Comparison of ENCODE assay signal across 28 mouse cellular contexts in the genomic region with DNA sequence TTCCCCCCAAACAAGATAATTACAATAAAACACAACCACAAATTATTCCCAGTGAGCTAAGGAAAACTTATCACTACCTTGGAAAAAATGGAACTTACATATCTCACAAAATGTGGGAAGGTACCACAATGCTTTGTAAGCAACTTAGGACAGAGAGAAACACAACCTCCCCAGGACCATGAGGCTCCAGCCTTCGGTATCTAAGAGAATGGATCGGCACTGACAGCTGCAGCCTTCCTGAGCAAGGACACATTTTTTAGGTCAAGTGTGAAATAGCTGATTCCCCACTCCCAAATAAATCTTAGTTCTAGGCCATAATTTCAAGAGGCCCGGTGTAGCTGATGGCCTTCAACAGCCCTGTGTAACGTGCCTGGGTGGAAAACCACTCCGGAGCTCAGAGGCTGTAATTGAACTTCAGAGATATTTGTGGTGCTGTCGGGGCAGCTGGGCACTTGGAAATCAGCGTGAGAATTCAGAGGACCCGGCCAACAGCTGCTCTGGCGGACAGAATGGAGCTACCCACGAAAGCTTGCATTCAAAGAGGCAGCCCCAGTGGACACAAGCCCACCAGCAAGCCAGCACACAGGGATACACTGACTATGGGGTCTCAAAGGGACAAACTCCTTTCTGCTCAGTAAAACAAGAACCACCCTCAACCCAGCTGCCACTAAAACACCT.
DNase-seq lines count a peak whose midpoint lies in the region; ATAC-seq and TF ChIP-seq lines count a peak whose summit lies in the region.
"Had no signal": no experiment of that assay in that cellular context is flagged by ENCODE, and none has a peak within 500 bp of the region (broad histone marks: within the 10 kb centered on the region; RNA-seq: fewer than 3 reads in every experiment).

No protein-coding gene starts in this region.

- H3K36me3 ChIP-seq in embryonic facial prominence, embryonic 14.5 days (ENCODE audit: control insufficient read depth, insufficient read depth, low read length) = no peaks in the 10 kb centered on the region
- no peaks in the 10 kb centered on the region for H3K36me3 ChIP-seq in embryonic facial prominence, embryonic 10.5 days (replicated peaks)
- H3K36me3 ChIP-seq in limb, embryonic 14.5 days (ENCODE audit: control insufficient read depth, insufficient read depth, low read length) = no peaks in the 10 kb centered on the region
- no peaks in the 10 kb centered on the region for H3K36me3 ChIP-seq in myocyte (ENCODE audit: control insufficient read depth, insufficient read depth)
- H3K36me3 ChIP-seq: embryonic facial prominence, embryonic 15.5 days; G1E; heart, embryonic 12.5 days; heart, embryonic 15.5 days; hindbrain, embryonic 10.5 days; hindbrain, embryonic 13.5 days had no signal

- 76% methylated on average over 10 of the region's 10 CpGs for WGBS in embryonic facial prominence, embryonic 14.5 days
- 87% methylated on average over 10 of the region's 10 CpGs for WGBS in embryonic facial prominence, embryonic 10.5 days
- 65% methylated on average over 10 of the region's 10 CpGs for WGBS in limb, embryonic 14.5 days

- H3K9me3 ChIP-seq in embryonic facial prominence, embryonic 14.5 days (ENCODE audit: control insufficient read depth, low read length) = no peaks in the 10 kb centered on the region
- no peaks in the 10 kb centered on the region for H3K9me3 ChIP-seq in embryonic facial prominence, embryonic 10.5 days
- H3K9me3 ChIP-seq in limb, embryonic 14.5 days (ENCODE audit: control insufficient read depth, low read length) = no peaks in the 10 kb centered on the region
- H3K9me3 ChIP-seq: embryonic facial prominence, embryonic 15.5 days; heart, embryonic 12.5 days; heart, embryonic 15.5 days; hindbrain, embryonic 10.5 days; hindbrain, embryonic 13.5 days had no signal

- H3ac ChIP-seq in myocyte (ENCODE audit: control insufficient read depth, insufficient read length) = no peak overlapping the region

- no peak overlapping the region for H3K27ac ChIP-seq in embryonic facial prominence, embryonic 14.5 days (replicated peaks; ENCODE audit: low read depth, low read length)
- H3K27ac ChIP-seq in embryonic facial prominence, embryonic 10.5 days (replicated peaks) = no peak overlapping the region
- no peak overlapping the region for H3K27ac ChIP-seq in limb, embryonic 14.5 days (replicated peaks; ENCODE audit: low read depth, low read length)
- H3K27ac ChIP-seq: embryonic facial prominence, embryonic 15.5 days; heart, embryonic 15.5 days; hindbrain, embryonic 10.5 days; hindbrain, embryonic 13.5 days had no signal

- H3K4me2 ChIP-seq in embryonic facial prominence, embryonic 14.5 days (ENCODE audit: low read depth, low read length) = no peak overlapping the region
- no peak overlapping the region for H3K4me2 ChIP-seq in limb, embryonic 14.5 days (replicated peaks; ENCODE audit: low read depth, low read length, severe bottlenecking)
- H3K4me2 ChIP-seq in myocyte (ENCODE audit: low read depth) = peak overlapping the region; percentile 24
- H3K4me2 ChIP-seq: embryonic facial prominence, embryonic 15.5 days; heart, embryonic 12.5 days; heart, embryonic 15.5 days; hindbrain, embryonic 13.5 days had no signal

- DNase-seq in embryonic facial prominence, embryonic 14.5 days (ENCODE audit: low spot score) = peak; percentile 53
- DNase-seq in embryonic facial prominence, embryonic 10.5 days (ENCODE audit: low spot score) = no peak
- DNase-seq in left cerebral cortex, postnatal 4 days = peak; percentile 11
- no peak for DNase-seq in left cerebral cortex, postnatal 36 days (ENCODE audit: low spot score in 2 of 2)
- DNase-seq in limb, embryonic 14.5 days (ENCODE audit: low spot score) = peak; percentile 23
- DNase-seq in layer of hippocampus, postnatal 14 days (ENCODE audit: low spot score in 2 of 2) = no peak
- DNase-seq: adrenal gland, postnatal 10 days; adrenal gland, postnatal 36 days; B cell, adult 2 months; cerebellum, adult 2 months; cerebellum, adult 9-11 months; cerebellum, postnatal 36 days; embryo, embryonic 11 days; forebrain, postnatal 0 days; heart, adult 18-20 months; heart, postnatal 10 days; heart, postnatal 36 days had no signal

- H3K4me3 ChIP-seq in embryonic facial prominence, embryonic 14.5 days (ENCODE audit: low read depth, low read length) = no peak overlapping the region
- H3K4me3 ChIP-seq in embryonic facial prominence, embryonic 10.5 days = no peak overlapping the region
- no peak overlapping the region for H3K4me3 ChIP-seq in limb, embryonic 14.5 days (replicated peaks; ENCODE audit: low read length)
- no peak overlapping the region for H3K4me3 ChIP-seq in myocyte
- H3K4me3 ChIP-seq: embryonic facial prominence, embryonic 15.5 days; heart, embryonic 12.5 days; heart, embryonic 15.5 days; hindbrain, embryonic 10.5 days; hindbrain, embryonic 13.5 days had no signal

- no peaks in the 10 kb centered on the region for H3K79me2 ChIP-seq in myocyte (ENCODE audit: control insufficient read depth, insufficient read depth)

- intact Hi-C loops in left cerebral cortex, postnatal 4 days (cut with DNase I) = no loop called here
- intact Hi-C loops in left cerebral cortex, postnatal 36 days (cut with DNase I) = no loop called here

- no peak for ATAC-seq in embryonic facial prominence, embryonic 14.5 days (ENCODE audit: low read depth)
- ATAC-seq in limb, embryonic 14.5 days (ENCODE audit: low FRiP score, low read depth) = peak; percentile 65; the same call in 1 of the 2 replicates
- ATAC-seq: forebrain, embryonic 14.5 days; forebrain, postnatal 0 days; hindbrain, embryonic 16.5 days; Patski had no signal

- TF ChIP-seq POLR2A in limb, embryonic 14.5 days (IDR thresholded peaks at IDR 0.05; ENCODE audit: borderline replicate concordance, extremely low read depth, insufficient read depth, insufficient read length) = no peak
- no peak for TF ChIP-seq POLR2A in myocyte (IDR thresholded peaks at IDR 0.05; ENCODE audit: insufficient read length, low read depth)

- H3K9ac ChIP-seq in embryonic facial prominence, embryonic 14.5 days (ENCODE audit: low read depth, low read length) = no peak overlapping the region
- H3K9ac ChIP-seq in limb, embryonic 14.5 days (ENCODE audit: low read depth, low read length, severe bottlenecking) = no peak overlapping the region
- H3K9ac ChIP-seq: embryonic facial prominence, embryonic 15.5 days; forebrain, postnatal 0 days; heart, embryonic 12.5 days; heart, embryonic 15.5 days; hindbrain, embryonic 13.5 days had no signal

- no peaks in the 10 kb centered on the region for H3K4me1 ChIP-seq in embryonic facial prominence, embryonic 14.5 days (ENCODE audit: control insufficient read depth, insufficient read depth, low read length)
- no peaks in the 10 kb centered on the region for H3K4me1 ChIP-seq in embryonic facial prominence, embryonic 10.5 days
- no peaks in the 10 kb centered on the region for H3K4me1 ChIP-seq in limb, embryonic 14.5 days (ENCODE audit: control insufficient read depth, insufficient read depth, low read length)
- H3K4me1 ChIP-seq: embryonic facial prominence, embryonic 15.5 days; heart, embryonic 12.5 days; heart, embryonic 15.5 days; hindbrain, embryonic 10.5 days; hindbrain, embryonic 13.5 days had no signal

- H3K27me3 ChIP-seq in embryonic facial prominence, embryonic 14.5 days (replicated peaks; ENCODE audit: control insufficient read depth, insufficient read depth, low read length) = no peaks in the 10 kb centered on the region
- H3K27me3 ChIP-seq in embryonic facial prominence, embryonic 10.5 days (replicated peaks; ENCODE audit: low read depth, poor library complexity, severe bottlenecking) = no peaks in the 10 kb centered on the region
- no peaks in the 10 kb centered on the region for H3K27me3 ChIP-seq in limb, embryonic 14.5 days (ENCODE audit: control insufficient read depth, insufficient read depth, low read length)
- no peaks in the 10 kb centered on the region for H3K27me3 ChIP-seq in myocyte (ENCODE audit: control insufficient read depth, insufficient read depth, insufficient read length)
- H3K27me3 ChIP-seq: CH12.LX; embryonic facial prominence, embryonic 15.5 days; heart, embryonic 12.5 days; heart, embryonic 15.5 days; hindbrain, embryonic 13.5 days had no signal

TF ChIP-seq in myocyte, 11 proteins besides CTCF, POLR2A, EP300 and RAD21:
- no peak for TF ChIP-seq CEBPB (IDR thresholded peaks at IDR 0.05; ENCODE audit: insufficient read depth, poor library complexity, severe bottlenecking)
- peak; percentile 24 to 78 (median 67) for TF ChIP-seq MYOD1 (IDR thresholded peaks at IDR 0.05; ENCODE audit: control insufficient read depth in 1 of 3, insufficient read length in 2 of 3, low read depth in 2 of 3)
- no peak for TF ChIP-seq POLR2AphosphoS2 (IDR thresholded peaks at IDR 0.05; ENCODE audit: insufficient read length, low read depth)
- no peak for TF ChIP-seq MAX (IDR thresholded peaks at IDR 0.05; ENCODE audit: low read depth)
- TF ChIP-seq MYOG (IDR thresholded peaks at IDR 0.05; ENCODE audit: control insufficient read depth in 1 of 3, insufficient read depth in 1 of 3, insufficient read length in 2 of 3, low read depth in 2 of 3) = peak in 2 of 3 experiments; percentile 59 to 78
- TF ChIP-seq REST (IDR thresholded peaks at IDR 0.05; ENCODE audit: insufficient read depth, insufficient read length) = no peak
- no peak for TF ChIP-seq TCF12 (IDR thresholded peaks at IDR 0.05; ENCODE audit: insufficient read depth, poor library complexity, severe bottlenecking)
- no peak for TF ChIP-seq TCF3 (IDR thresholded peaks at IDR 0.05; ENCODE audit: insufficient read length, low read depth)
- TF ChIP-seq SRF (IDR thresholded peaks at IDR 0.05; ENCODE audit: control insufficient read depth, insufficient read length, low read depth) = no peak
- TF ChIP-seq E2F4 (IDR thresholded peaks at IDR 0.05; ENCODE audit: insufficient read depth) = no peak
- TF ChIP-seq USF1 (IDR thresholded peaks at IDR 0.05; ENCODE audit: low read depth) = no peak
TF ChIP-seq in myocyte: peak in this region for 2.

Comparison
In these comparisons a context has a peak if more than half of its experiments do, and no peak if none do; other contexts are left out.
1. DNase-seq: peak in embryonic facial prominence, embryonic 14.5 days (single experiment), left cerebral cortex, postnatal 4 days (single experiment) and limb, embryonic 14.5 days (single experiment); none in embryonic facial prominence, embryonic 10.5 days (single experiment), left cerebral cortex, postnatal 36 days (0 of 2) and layer of hippocampus, postnatal 14 days (0 of 2).